Mouse (Mus musculus): Measurements from ENCODE around the gene Mpped2.
A peak's percentile ranks its signal among the peaks of the same experiment; 100 is the strongest.

The Mpped2 gene

GRCm38 (mm10) chr2:106797855-106798254 lies 104.8 kb downstream of the Mpped2 start:
- DNase-seq (ENCODE audit: extremely low spot score), result peak; percentile 55

DNA sequence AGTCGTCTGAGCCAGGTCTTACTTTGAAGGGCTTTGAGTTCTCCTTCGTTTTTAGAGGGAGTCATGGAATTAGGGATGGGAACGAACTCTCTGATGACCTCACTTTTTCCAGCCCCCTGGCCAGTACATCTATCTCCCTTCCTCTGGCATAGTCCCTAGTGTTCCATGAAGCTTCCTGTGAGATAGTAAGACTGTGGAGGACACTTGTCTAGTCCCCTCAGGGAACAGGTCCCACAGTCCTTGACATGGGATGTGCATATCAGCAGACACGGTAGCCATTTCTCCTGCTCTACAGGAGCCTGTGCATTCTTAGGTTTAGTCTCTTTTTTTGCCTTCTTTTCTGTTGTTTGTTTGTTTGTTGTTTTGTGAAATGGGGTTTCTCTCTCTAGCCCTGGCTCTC lies 105.8 kb downstream of the Mpped2 start:
- DNase-seq (ENCODE audit: extremely low spot score), result no peak

- DNase-seq (ENCODE audit: extremely low spot score), result no peak
Observed at GRCm38 (mm10) chr2:106815898-106816297, 122.8 kb downstream of the Mpped2 start.

DNA sequence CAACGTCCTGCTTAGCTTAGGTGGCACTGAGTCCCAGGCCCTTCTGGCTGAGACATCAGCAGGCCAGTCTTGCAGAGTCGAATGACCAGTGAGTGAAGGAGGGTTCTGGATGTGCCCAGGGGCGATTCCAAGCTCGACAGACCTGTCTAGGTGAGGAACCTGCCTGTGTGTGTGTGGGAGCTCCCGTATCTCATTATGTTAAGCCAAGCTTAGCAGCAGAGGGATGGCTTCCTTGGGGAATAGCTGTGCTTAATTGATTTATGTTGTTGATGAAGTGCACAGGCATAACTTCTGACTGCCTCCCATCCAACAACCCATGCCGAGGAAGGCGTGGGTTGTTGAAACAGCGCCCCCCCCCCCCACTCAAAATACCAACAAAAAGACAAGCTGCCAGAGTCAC lies 128.2 kb downstream of the Mpped2 start:
- DNase-seq (ENCODE audit: extremely low spot score), result no peak

- DNase-seq (ENCODE audit: extremely low spot score), result no peak
Observed at GRCm38 (mm10) chr2:106821883-106822282, 128.8 kb downstream of the Mpped2 start.

- DNase-seq (ENCODE audit: extremely low spot score), result peak; percentile 50
Observed at GRCm38 (mm10) chr2:106822540-106822939, 129.5 kb downstream of the Mpped2 start.

DNA sequence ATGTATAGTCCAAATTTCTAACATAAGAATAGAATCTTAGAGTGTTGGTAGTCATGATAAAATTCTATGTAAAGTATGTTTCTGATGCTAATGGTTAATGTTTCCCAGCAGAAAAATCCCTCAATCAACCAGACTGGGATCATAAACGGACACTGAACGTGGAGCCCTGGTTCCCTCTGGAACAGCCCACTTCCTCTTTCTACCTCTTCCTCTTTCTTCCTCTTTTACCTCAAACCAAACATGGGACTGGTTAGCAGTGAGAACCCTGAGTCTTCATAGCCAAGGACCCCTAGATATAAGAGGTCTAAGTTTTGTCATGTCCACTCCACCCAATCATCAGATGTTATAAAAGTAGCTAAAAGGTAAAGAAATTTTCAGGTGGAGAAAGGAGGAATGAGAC lies 132.4 kb downstream of the Mpped2 start:
- no peak for DNase-seq (ENCODE audit: extremely low spot score)

DNA sequence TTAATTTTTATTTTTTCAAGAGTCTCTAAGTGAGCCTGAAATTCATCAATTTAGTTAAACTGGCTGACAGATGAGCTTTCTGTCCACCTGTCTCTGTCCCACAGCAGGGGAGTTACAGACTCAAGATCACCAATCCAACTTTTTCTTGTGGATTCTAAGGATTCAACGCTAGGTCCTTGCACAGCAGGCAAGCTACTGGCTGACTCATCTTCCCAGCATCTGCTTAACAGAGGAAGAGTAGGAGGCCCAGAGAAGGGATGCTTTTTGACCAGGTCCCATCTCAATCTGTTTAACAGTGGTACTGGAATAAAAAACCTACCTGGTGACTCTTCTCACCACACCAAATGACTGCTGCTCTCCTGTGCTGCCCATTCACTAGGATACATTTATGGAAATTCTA lies 133.0 kb downstream of the Mpped2 start:
- no peak for DNase-seq (ENCODE audit: extremely low spot score)

DNA sequence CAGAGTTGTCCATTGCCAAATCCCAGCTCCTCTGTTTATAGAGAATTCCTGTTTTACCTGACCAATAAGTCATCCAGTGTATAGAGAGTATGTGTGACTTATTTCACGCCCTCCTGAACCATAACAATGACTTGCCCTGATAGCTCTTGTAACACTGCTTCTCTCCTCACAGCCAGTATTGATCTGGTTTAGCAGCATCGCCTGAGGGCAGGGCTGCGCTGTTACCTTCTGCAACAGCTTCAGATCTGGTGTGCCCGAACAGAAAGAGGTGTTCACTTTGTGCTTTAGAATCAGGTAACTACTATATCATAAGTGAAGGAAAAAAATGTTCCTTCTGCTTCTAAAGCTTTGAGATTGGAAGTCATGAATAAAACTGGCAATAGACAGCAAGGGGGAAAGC lies 133.7 kb downstream of the Mpped2 start:
- no peak for DNase-seq (ENCODE audit: extremely low spot score)

DNA sequence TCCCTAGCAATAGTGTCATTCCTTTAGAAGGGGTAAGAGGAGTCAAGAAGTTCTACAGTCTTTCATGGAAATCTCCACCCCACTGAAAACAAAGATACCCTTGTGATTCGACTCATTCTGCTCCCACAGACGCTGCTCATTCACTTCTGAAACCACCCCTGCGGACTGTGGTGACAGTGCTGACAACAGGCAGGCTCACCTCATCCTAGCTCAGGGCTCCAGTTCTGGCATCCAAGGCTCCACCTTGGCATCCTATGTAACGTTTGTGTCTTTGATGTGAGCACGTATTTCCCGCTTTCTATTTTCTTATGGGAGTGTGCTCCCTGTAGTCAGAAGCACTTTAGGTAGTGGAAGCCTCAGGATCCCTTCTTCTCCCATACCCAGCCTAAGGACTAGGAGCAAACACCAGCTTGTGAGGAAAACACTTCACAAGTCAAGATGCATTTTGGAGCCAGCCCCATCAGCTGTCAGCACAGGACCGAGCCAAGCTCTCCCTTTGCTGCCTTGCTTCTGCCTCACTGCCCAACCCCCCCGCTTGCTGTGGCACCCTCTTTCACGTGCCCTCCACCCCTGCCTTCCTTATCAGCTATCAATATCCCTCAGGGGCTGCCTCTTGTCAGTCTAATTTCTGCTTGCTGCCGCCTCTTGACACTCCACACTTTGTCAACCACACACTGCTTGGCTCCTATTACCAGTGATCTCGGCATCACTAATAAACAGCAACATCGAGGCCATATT lies 135.7 kb downstream of the Mpped2 start:
- DNase-seq (ENCODE audit: extremely low spot score), result no peak

DNA sequence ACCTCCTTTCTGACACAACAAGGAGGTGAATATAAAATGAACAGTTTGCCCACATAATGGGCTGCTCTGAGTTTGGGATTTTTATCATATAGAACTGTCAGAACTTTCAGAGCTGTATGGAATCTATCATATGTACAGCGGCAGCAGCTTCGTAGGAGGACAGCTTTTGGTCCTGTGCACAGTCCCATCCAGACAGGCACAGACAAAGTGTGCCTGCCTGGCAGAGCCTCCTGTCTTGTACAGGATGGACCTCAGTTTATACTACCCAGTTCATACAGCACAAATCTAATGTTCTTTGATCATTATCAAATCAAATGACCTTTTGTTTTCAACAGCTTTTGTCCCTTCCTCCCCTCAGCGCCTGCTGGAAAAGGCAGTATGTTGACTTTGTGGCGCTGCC lies 136.4 kb downstream of the Mpped2 start:
- no peak for DNase-seq (ENCODE audit: extremely low spot score)

- DNase-seq (ENCODE audit: extremely low spot score), result no peak
Observed at GRCm38 (mm10) chr2:106832577-106832976, 139.5 kb downstream of the Mpped2 start.

DNA sequence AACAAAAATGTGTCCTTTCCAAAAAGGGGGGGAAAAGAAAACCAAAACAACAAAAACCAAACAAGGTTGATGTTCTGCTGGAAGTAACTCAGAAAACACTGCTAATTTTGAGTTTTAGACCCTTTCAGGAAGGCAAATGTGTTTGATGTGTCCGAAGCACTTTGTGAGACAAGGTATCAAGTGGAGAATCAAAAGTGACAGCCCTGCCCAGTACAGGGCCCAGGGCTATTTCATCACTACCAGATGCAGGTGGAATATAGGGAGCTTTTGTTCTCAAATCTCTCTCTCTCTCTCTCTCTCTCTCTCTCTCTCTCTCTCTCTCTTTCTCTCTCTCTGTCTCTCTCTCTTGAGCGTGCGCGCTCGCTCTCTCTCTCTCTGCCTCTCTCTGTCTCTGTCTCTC lies 140.1 kb downstream of the Mpped2 start:
- no peak for DNase-seq (ENCODE audit: extremely low spot score)

- DNase-seq (ENCODE audit: extremely low spot score), result no peak
Observed at GRCm38 (mm10) chr2:106835321-106835720, 142.3 kb downstream of the Mpped2 start.

GRCm38 (mm10) chr2:106837241-106837640 lies 144.2 kb downstream of the Mpped2 start:
- DNase-seq (ENCODE audit: extremely low spot score), result no peak

GRCm38 (mm10) chr2:106844147-106844546 lies 151.1 kb downstream of the Mpped2 start:
- no peak for DNase-seq (ENCODE audit: extremely low spot score)

DNA sequence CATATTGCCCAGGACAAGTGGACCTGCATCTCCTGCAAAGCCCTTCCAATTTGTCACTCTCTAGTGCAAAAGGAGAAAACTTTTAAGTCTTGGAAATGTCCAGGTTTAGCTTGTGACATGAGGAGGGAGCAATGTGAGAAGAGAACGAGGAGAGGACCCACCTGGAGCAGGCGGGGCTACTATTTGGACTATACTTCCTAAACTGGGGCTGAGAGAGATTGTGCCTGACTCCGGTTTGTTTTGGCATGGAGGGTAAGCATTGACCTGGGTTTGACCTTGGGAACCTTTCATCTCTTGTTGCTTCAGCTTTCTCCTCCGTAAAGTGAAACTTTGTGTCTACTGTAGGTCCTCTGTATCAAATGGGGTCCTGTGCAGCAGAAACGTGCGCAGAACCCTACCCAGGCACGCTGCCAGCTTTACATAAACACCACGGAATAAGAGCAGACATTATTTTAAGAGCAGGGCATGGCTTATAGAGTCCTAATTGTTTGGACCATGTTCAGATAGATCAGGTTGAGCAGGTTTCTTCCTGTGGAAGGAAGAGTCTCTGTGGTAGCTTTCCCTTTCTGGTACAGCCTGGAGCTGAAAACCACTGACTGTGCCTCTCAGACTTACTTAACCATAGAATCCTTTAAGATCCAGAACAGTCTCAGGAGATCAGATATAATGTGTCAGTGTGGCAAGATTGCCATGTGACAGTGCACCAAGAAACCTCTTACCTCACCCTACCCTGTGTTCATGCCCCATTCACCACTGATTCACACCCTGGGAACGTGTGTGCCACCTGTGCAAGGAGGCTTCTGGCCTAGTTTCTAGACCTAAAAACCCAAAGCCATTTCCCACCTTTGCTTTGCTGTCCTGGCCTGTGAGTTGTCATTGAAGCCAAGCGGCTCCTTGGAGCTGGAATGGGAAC lies 152.0 kb downstream of the Mpped2 start:
- no peak for DNase-seq (ENCODE audit: extremely low spot score)

- DNase-seq (ENCODE audit: extremely low spot score), result no peak
Observed at GRCm38 (mm10) chr2:106846511-106846910, 153.4 kb downstream of the Mpped2 start.

DNA sequence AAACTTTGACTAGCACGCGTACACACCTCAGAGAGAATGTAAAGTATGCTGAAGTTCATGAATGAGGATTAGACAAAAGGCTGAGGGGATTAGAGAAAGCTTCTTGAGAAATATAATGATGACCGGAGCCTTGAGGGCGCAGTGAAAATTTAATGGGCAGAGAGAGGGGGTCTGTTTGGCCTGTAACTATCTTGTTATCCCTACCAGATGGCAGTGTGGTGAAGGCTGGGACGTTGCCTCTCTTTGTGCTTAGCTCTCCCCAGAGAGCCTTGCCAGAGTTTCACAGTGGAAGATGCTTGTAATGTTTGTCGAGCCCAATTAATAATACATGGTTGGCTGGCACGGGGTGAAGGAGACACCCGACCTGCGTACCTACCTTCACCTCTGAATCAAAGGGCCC lies 156.3 kb downstream of the Mpped2 start:
- no peak for DNase-seq (ENCODE audit: extremely low spot score)

DNA sequence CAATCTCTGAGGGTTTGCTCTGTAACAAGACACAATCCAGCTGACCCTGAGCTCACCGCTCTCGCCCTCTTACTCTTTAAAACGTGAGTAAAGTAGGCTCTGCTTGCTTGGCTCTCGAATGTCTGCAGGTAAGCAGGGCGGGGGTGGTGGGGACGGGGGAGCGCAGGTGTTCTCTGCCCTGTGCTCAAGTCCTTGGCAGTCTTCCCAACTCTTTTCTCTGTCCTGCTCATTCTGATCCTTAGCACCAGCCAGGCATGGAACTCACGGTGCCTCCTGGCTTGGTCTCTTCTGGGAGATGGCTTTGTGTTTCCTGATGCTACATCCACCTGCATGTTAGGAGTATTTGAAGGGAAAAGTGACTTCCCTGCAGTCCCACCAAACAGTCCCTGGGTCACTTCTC lies 158.4 kb downstream of the Mpped2 start:
- DNase-seq (ENCODE audit: extremely low spot score), result no peak

DNA sequence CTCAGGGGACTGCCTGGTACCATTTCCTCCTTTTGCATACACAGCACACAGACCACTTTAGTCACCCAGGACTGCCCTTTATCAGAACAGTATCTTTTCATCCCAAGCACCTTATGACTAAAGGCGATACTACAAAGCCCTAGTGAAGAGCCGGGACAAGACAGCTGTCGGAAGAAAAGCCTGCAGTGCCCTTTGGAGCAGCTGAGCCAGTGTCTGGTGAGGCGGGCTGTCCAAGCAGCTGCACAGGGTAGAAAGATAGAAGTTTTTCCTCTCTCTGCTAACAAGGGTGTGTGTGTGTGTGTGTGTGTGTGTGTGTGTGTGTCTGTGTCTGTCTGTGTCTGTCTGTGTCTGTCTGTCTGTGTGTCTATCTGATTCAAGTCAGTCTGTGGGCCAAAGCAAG lies 161.1 kb downstream of the Mpped2 start:
- DNase-seq (ENCODE audit: extremely low spot score), result no peak

GRCm38 (mm10) chr2:106854758-106855157 lies 161.7 kb downstream of the Mpped2 start:
- DNase-seq (ENCODE audit: extremely low spot score), result no peak

DNA sequence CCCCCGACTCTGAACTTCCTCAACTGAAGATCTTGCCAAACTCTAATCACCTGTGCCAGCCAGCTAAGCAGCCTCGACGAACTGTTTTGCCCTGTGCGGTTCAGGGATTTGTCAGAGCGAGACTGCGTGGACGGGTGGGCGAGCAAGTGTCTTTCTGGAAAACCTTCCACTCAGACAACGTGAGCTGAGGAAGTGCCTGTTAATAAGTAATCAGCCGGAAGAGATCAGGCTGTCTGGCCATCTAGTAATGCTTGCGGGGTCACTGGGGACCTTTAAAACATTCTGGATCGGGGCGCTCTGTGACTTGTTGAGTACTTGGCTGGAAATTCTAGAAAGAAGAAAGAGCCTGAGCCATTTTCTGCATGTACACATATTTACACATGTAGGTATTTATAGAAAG lies 162.1 kb downstream of the Mpped2 start:
- DNase-seq (ENCODE audit: extremely low spot score), result no peak

Data from embryo, embryonic 9.5 days (tissue).